Mouse (Mus musculus): Measurements from ENCODE around the gene Gyg. TPM values are rescaled to one million over a fixed set of nuclear protein-coding genes. Genes with fewer than 3 reads are reported as not detected.

Gyg gene
- 100 to 1,000 TPM; 435 to 506 (median 464) TPM for total RNA-seq (2022)

GRCm38 (mm10) chr3:20154531-20155367 is at the start of gene Gyg:
Gene Gyg, minus strand, starts transcription at chr3:20155317.
- DNase-seq (ENCODE audit: low spot score in 2 of 2): peak; percentile 60 to 74

- peak in 1 of 2 experiments; percentile 24 for DNase-seq (ENCODE audit: low spot score in 2 of 2)
These were observed 43.8 kb upstream of the Gyg start for GRCm38 (mm10) chr3:20198869-20199268.

- no peak for DNase-seq (ENCODE audit: low spot score in 2 of 2)
These were observed 42.8 kb upstream of the Gyg start for GRCm38 (mm10) chr3:20197878-20198277.

- no peak for DNase-seq (ENCODE audit: low spot score in 2 of 2)
These were observed 34.0 kb upstream of the Gyg start for GRCm38 (mm10) chr3:20188976-20189675.

- DNase-seq (ENCODE audit: low spot score in 2 of 2): no peak
These were observed 17.3 kb upstream of the Gyg start for GRCm38 (mm10) chr3:20172394-20172793.

GRCm38 (mm10) chr3:20167487-20167886 is 12.4 kb upstream of the Gyg start:
- DNase-seq (ENCODE audit: low spot score in 2 of 2): no peak

- DNase-seq (ENCODE audit: low spot score in 2 of 2): no peak
These were observed 359 bp upstream of the Gyg start for GRCm38 (mm10) chr3:20155476-20155875.

GRCm38 (mm10) chr3:20151651-20152050 is 3.5 kb downstream of the Gyg start:
- no peak for DNase-seq (ENCODE audit: low spot score in 2 of 2)

- DNase-seq (ENCODE audit: low spot score in 2 of 2): no peak
These were observed 4.6 kb downstream of the Gyg start for GRCm38 (mm10) chr3:20150511-20150910.

GRCm38 (mm10) chr3:20147647-20148046 is 7.5 kb downstream of the Gyg start:
- DNase-seq (ENCODE audit: low spot score in 2 of 2): no peak

- DNase-seq (ENCODE audit: low spot score in 2 of 2): no peak
These were observed 8.2 kb downstream of the Gyg start for GRCm38 (mm10) chr3:20146884-20147395.

GRCm38 (mm10) chr3:20145696-20146113 is 9.4 kb downstream of the Gyg start:
- no peak for DNase-seq (ENCODE audit: low spot score in 2 of 2)

- DNase-seq (ENCODE audit: low spot score in 2 of 2): no peak
These were observed 10.7 kb downstream of the Gyg start for GRCm38 (mm10) chr3:20144401-20144800.

- DNase-seq (ENCODE audit: low spot score in 2 of 2): no peak
These were observed 11.4 kb downstream of the Gyg start for GRCm38 (mm10) chr3:20143726-20144125.

- no peak for DNase-seq (ENCODE audit: low spot score in 2 of 2)
These were observed 12.5 kb downstream of the Gyg start for GRCm38 (mm10) chr3:20142576-20142975.

GRCm38 (mm10) chr3:20142101-20142500 is 13.0 kb downstream of the Gyg start:
- no peak for DNase-seq (ENCODE audit: low spot score in 2 of 2)

GRCm38 (mm10) chr3:20141679-20142078 is 13.4 kb downstream of the Gyg start:
- DNase-seq (ENCODE audit: low spot score in 2 of 2): no peak

- no peak for DNase-seq (ENCODE audit: low spot score in 2 of 2)
These were observed 13.9 kb downstream of the Gyg start for GRCm38 (mm10) chr3:20141240-20141639.

- no peak for DNase-seq (ENCODE audit: low spot score in 2 of 2)
These were observed 18.1 kb downstream of the Gyg start for GRCm38 (mm10) chr3:20136868-20137581.

GRCm38 (mm10) chr3:20134545-20134944 is 20.6 kb downstream of the Gyg start:
- no peak for DNase-seq (ENCODE audit: low spot score in 2 of 2)

- no peak for DNase-seq (ENCODE audit: low spot score in 2 of 2)
These were observed 21.4 kb downstream of the Gyg start for GRCm38 (mm10) chr3:20133745-20134144.

- DNase-seq (ENCODE audit: low spot score in 2 of 2): peak; percentile 54 to 58
These were observed 22.4 kb downstream of the Gyg start for GRCm38 (mm10) chr3:20132731-20133130.
